Mouse (Mus musculus): Measurements from ENCODE around the gene Zfp683. TPM values are rescaled to one million over a fixed set of nuclear protein-coding genes. Genes with fewer than 3 reads are reported as not detected.

Zfp683 gene
- polyA plus RNA-seq, 1 experiment, result not detected

- TF ChIP-seq CTCF (IDR thresholded peaks at IDR 0.05; ENCODE audit: insufficient read depth, low read depth, low read length), result no peak
- no peak for TF ChIP-seq POLR2A (IDR thresholded peaks at IDR 0.05; ENCODE audit: insufficient read depth, low read depth, low read length)
- no peak overlapping the region for H3K27ac ChIP-seq (ENCODE audit: insufficient read depth, low read depth, low read length)
- H3K4me1 ChIP-seq (ENCODE audit: control insufficient read depth, insufficient read depth, low read length), result peaks cover 7% of the 10 kb centered on the region
- no peak overlapping the region for H3K4me3 ChIP-seq (ENCODE audit: insufficient read depth, low read depth, low read length)
- 86% methylated on average over 7 of the region's 7 CpGs for WGBS
Observed at GRCm38 (mm10) chr4:134106105-134106504, 52.5 kb downstream of the Zfp683 start.

- WGBS, result 68% methylated on average over 7 of the region's 7 CpGs
- TF ChIP-seq CTCF (IDR thresholded peaks at IDR 0.05; ENCODE audit: insufficient read depth, low read depth, low read length), result no peak
- TF ChIP-seq POLR2A (IDR thresholded peaks at IDR 0.05; ENCODE audit: insufficient read depth, low read depth, low read length), result no peak
- peaks cover 12% of the 10 kb centered on the region for H3K4me1 ChIP-seq (ENCODE audit: control insufficient read depth, insufficient read depth, low read length)
- no peak overlapping the region for H3K4me3 ChIP-seq (ENCODE audit: insufficient read depth, low read depth, low read length)
- no peak overlapping the region for H3K27ac ChIP-seq (ENCODE audit: insufficient read depth, low read depth, low read length)
Observed at GRCm38 (mm10) chr4:134107730-134108129, 54.1 kb downstream of the Zfp683 start.

GRCm38 (mm10) chr4:134108196-134108595, 54.6 kb downstream of the Zfp683 start:
- Histone ChIP-seq H3K4me1 (ENCODE audit: control insufficient read depth, insufficient read depth, low read length) (peaks cover 17% of the 10 kb centered on the region), H3K27ac (ENCODE audit: insufficient read depth, low read depth, low read length) (no peak overlapping the region), H3K4me3 (ENCODE audit: insufficient read depth, low read depth, low read length) (no peak overlapping the region)
- TF ChIP-seq POLR2A (IDR thresholded peaks at IDR 0.05; ENCODE audit: insufficient read depth, low read depth, low read length) (no peak), CTCF (IDR thresholded peaks at IDR 0.05; ENCODE audit: insufficient read depth, low read depth, low read length) (no peak)
- 74% methylated on average over 5 of the region's 5 CpGs for WGBS

Other genes with a start within 250 kb of the Zfp683 start
- not detected in 2 replicates for gene Rps6ka1, start 166.0 kb upstream of the Zfp683 start, polyA plus RNA-seq (2012; ENCODE audit: insufficient read depth, insufficient read length, low replicate concordance, missing spikeins)
- 327 TPM in 1 of 2 replicates, not detected in the other for gene Hmgn2, start 85.2 kb upstream of the Zfp683 start, polyA plus RNA-seq (2012; ENCODE audit: insufficient read depth, insufficient read length, low replicate concordance, missing spikeins)
- gene Dhdds, start 52.9 kb upstream of the Zfp683 start, polyA plus RNA-seq (2012; ENCODE audit: insufficient read depth, insufficient read length, low replicate concordance, missing spikeins), result 229 TPM in 1 of 2 replicates, not detected in the other
- not detected in 2 replicates for gene Lin28a, start 35.0 kb upstream of the Zfp683 start, polyA plus RNA-seq (2012; ENCODE audit: insufficient read depth, insufficient read length, low replicate concordance, missing spikeins)
- gene Crybg2, start 7.0 kb downstream of the Zfp683 start, polyA plus RNA-seq (2012; ENCODE audit: insufficient read depth, insufficient read length, low replicate concordance, missing spikeins), result not detected in 2 replicates
- not detected in 2 replicates for gene Cd52, start 41.2 kb downstream of the Zfp683 start, polyA plus RNA-seq (2012; ENCODE audit: insufficient read depth, insufficient read length, low replicate concordance, missing spikeins)
- not detected in 2 replicates for gene Ubxn11, start 48.7 kb downstream of the Zfp683 start, polyA plus RNA-seq (2012; ENCODE audit: insufficient read depth, insufficient read length, low replicate concordance, missing spikeins)
- 1,207 TPM in 1 of 2 replicates, not detected in the other for gene Sh3bgrl3, start 75.0 kb downstream of the Zfp683 start, polyA plus RNA-seq (2012; ENCODE audit: insufficient read depth, insufficient read length, low replicate concordance, missing spikeins)
- gene Cep85, start 133.3 kb downstream of the Zfp683 start, polyA plus RNA-seq (2012; ENCODE audit: insufficient read depth, insufficient read length, low replicate concordance, missing spikeins), result 428 TPM in 1 of 2 replicates, not detected in the other
- not detected in 2 replicates for gene Gm7534, start 149.2 kb downstream of the Zfp683 start, polyA plus RNA-seq (2012; ENCODE audit: insufficient read depth, insufficient read length, low replicate concordance, missing spikeins)
- not detected in 2 replicates for gene Catsper4, start 173.5 kb downstream of the Zfp683 start, polyA plus RNA-seq (2012; ENCODE audit: insufficient read depth, insufficient read length, low replicate concordance, missing spikeins)
- not detected in 2 replicates for gene Cnksr1, start 184.6 kb downstream of the Zfp683 start, polyA plus RNA-seq (2012; ENCODE audit: insufficient read depth, insufficient read length, low replicate concordance, missing spikeins)
- gene E130218I03Rik, start 189.8 kb downstream of the Zfp683 start, polyA plus RNA-seq (2012; ENCODE audit: insufficient read depth, insufficient read length, low replicate concordance, missing spikeins), result not detected in 2 replicates
- not detected in 2 replicates for gene Zfp593, start 191.8 kb downstream of the Zfp683 start, polyA plus RNA-seq (2012; ENCODE audit: insufficient read depth, insufficient read length, low replicate concordance, missing spikeins)
- gene Gm30191, start 193.1 kb downstream of the Zfp683 start, polyA plus RNA-seq (2012; ENCODE audit: insufficient read depth, insufficient read length, low replicate concordance, missing spikeins), result not detected in 2 replicates
- gene Grrp1, start 200.3 kb downstream of the Zfp683 start, polyA plus RNA-seq (2012; ENCODE audit: insufficient read depth, insufficient read length, low replicate concordance, missing spikeins), result not detected in 2 replicates
- gene Pdik1l, start 234.1 kb downstream of the Zfp683 start, polyA plus RNA-seq (2012; ENCODE audit: insufficient read depth, insufficient read length, low replicate concordance, missing spikeins), result not detected in 2 replicates